Mouse (Mus musculus) natural killer cell, adult 2 months (primary cell): ENCODE measurements around the gene 1700017B05Rik.
"Not testable (repeated sequence)": the region's sequence is repeated elsewhere in the genome, so short reads cannot be mapped to it uniquely, and the experiment has no call there.

ENCODE experiments used
- DNase-seq, 2 experiments: peaks; one replicate each; pipeline ENCODE4 v3.0.0; 2022; ENCODE audit warnings: low spot score in 2 of 2

The 1700017B05Rik gene

GRCm38 (mm10) chr9:57248030-57248942 lies 14.1 kb downstream of the 1700017B05Rik start:
- DNase-seq, result no peak

DNA sequence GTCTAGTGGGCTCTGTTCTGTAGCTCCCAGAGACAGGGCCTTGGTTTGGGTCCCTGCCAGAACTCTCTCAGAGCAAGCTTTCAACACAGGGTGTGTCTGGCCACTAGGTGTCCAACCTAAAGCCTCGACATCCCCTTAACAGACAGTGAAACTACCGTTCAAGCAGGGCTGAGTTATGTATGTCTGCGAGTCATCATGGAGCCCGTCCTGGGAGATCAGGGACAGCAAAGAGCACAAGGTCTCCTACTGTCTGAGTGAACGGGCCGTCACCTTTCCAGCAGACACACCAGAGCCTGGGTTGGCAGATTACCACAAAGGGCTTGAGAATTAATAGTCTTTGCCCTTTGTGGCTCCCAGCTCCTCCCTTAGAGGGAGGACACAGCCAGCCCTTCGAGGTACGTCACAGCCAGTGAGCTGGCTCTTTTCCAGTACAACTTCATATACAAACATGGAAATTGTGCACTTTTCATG lies 15.2 kb downstream of the 1700017B05Rik start:
- DNase-seq, result no peak

DNA sequence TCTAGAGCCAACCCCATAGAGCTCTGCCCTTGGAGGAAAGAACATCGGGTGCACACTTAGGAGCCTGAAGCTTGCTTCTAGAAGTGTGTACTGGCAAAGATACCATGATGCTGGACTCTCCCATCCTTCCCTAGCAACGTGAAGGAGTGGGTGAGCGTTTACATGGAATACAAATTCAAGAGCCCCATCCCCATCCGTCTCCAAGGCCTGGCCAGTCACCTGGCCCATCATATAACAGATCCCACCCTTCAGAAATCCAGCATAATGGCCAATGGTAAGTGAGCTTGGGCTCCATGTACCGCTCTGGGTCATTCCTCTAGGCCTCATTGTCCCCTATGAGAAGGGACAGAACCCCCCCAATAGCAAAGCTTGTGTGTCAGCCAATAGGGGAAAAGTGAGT lies 15.9 kb downstream of the 1700017B05Rik start:
- DNase-seq, result no peak

GRCm38 (mm10) chr9:57244106-57244685 lies 18.2 kb downstream of the 1700017B05Rik start:
- DNase-seq, result no peak

DNA sequence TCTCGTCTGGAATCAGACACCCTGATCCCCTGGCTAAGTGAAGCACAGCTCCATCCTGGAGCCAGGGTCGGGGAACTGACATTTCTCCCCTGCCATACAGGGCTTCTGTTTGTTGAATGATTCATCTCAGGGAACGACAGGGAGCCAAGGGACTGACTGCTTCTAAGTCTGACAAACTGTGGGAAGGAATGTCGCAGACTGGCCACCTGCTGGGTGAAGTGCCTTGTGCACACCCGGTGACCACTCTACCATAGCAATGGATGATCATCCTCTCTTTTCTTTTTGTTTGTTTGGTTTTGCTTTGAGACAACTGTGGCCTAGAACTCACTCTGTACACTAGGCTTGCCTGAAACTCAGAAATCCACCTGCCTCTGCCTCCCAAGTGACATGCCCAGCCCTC lies 19.5 kb downstream of the 1700017B05Rik start:
- no peak for DNase-seq

DNA sequence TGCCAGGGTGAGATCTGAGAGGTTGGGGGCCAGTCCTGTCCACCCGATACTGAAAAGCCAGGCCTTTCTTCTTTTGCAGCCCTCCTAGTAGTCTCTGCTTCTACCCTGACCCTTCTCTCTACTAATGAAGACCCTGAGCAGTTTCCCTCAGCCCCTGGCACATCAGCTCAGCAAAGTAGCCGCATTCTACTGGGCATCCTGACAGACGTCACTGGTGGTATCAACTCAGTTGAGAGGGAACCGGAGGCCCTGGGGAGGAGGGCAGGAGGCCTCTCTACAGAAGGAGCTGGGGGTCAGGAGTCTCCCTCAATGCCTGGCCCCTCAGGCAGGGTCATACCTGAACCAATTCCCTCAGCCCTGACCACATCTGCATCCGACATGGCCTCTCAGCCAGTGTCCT lies 21.3 kb downstream of the 1700017B05Rik start:
- DNase-seq, result no peak

DNA sequence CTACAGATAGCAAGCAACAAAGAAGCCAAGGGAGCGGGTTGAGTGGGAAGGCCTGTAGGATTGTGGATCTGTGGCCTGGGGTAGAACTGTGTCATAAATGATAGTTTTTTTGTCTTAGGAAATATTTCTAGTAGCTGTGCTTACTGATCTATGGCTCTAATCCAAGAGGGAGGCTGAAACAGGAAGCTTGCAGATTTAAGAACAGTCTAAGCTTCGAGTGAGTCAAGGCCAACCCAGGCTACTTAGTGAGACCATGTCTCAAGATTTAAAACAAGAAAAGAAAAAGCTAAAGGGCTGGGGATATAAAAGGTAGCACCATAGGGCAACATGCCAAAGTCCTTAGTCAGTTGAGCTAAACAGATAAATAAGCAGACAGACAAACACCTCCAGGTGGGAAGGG lies 24.2 kb downstream of the 1700017B05Rik start:
- DNase-seq, result no peak

- no peak for DNase-seq
Measured at GRCm38 (mm10) chr9:57237705-57238104, 24.7 kb downstream of the 1700017B05Rik start.

- DNase-seq, result no peak
Measured at GRCm38 (mm10) chr9:57236256-57236655, 26.2 kb downstream of the 1700017B05Rik start, which contains the start of gene Trcg1. Gene Trcg1 (plus strand): TSS chr9:57236556.

- no peak for DNase-seq
Measured at GRCm38 (mm10) chr9:57233767-57234166, 28.6 kb downstream of the 1700017B05Rik start.

DNA sequence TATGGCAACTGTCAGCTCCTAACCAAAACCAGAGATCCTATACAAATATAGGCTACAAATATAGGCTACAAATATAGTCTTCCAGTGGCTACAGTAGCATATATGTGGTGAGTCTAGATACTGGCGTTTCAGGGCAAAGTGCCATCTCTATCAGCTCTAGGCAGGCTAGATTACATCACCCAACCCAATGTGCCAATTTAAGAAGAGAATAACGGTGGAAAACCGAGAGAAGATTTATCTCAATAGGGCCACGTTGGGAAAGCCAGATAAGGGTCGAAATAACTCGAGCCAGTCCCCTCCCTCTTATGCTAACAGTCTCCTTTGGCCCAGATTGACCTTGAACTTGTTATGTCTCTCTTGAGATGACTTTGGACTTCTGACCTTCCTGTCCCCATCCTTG lies 29.3 kb downstream of the 1700017B05Rik start:
- no peak for DNase-seq

DNA sequence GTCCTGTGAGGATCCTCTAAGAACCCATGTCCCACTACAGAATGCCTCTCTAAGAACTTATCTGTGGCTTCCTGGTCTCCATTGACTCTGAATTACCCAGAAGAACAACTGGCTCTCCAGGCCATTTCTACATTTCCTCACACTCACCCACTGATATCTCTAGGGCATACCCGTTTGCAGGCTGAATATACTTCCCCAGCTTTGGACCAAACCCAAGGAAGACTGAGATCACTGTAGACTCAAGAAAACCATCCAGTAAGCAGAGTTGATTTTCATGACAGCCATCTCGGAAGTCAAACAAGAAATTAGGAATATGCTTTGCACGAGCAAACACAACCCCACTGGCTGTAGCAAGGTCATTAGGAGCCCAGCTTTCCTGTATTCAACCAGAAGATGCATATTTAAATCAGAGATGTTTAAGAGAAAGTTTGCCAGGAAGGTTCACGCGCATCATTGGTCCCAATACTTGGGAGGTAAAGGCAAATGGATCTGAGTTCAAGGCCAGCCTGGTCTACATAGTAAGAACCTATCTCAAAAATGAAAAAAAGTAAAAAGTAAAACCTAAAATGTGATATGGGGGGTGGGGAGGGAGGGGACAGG lies 30.0 kb downstream of the 1700017B05Rik start:
- no peak for DNase-seq

DNA sequence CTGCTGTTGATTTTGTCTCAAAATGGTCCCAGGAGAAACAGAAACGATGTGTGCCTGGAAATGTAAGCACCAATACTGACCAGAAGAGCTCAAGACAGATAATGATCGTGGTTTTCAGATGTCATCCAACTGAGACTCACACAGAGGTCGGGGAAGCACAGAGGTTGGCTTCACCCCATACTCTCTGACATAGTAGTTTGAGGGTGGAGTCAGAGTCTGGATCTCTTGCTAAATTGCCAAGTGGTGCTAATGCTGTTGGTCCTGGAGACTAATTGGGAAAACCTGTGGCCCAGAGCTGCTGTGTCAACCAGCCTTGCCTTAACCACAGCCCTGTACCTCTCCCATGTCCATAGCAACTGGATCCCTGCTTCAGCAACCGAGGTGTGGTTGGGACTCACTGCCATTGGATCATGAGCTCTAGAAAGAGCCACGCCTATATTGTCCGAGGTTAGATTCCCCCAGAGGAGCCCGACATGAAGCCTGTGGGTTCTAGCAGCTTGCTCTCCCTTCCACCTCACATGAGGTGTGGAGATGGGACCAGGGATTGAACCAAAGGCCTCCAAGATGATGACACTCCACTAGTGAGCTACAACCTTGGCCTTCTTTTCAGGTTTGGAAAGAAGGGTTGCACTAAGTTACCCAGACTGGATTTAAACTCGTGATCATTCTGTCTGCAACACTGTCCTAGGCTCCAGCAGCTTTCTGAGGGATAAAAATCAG lies 30.7 kb downstream of the 1700017B05Rik start:
- DNase-seq, result no peak

DNA sequence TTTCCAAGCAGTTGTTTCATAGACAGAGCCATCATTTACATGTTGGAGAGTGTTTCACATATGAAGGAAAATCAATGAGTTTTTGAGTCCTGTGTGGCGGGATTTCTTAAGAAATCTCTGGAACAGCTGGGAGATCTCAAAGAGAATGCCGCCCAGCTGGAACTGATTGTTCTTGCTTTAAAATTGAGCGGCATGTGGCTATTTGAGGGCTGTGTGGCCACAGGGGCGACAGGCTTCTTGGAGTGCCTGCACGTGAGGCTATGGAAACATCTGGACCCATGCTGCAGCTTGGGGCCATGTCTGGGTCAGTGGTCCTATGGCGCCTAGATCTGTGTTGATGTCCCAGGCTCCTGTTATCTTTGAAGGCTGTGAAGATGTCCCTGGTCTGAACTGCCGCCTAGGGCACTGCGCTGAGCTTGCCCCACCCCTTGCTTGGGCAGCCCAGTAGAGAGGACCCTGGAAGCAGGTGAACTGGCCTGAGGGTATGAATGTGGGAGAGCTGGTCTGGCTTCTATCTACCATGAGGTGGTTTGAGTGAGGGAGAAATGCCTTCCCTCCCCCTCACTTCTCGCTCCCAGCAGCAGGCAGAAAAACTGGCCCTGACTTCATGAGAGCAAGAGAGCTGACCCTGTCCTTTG lies 32.1 kb downstream of the 1700017B05Rik start:
- DNase-seq, result no peak

GRCm38 (mm10) chr9:57229726-57230125 lies 32.7 kb downstream of the 1700017B05Rik start:
- no peak for DNase-seq

- no peak for DNase-seq
Measured at GRCm38 (mm10) chr9:57228186-57228585, 34.2 kb downstream of the 1700017B05Rik start.

- no peak for DNase-seq
Measured at GRCm38 (mm10) chr9:57227203-57227602, 35.2 kb downstream of the 1700017B05Rik start.

DNA sequence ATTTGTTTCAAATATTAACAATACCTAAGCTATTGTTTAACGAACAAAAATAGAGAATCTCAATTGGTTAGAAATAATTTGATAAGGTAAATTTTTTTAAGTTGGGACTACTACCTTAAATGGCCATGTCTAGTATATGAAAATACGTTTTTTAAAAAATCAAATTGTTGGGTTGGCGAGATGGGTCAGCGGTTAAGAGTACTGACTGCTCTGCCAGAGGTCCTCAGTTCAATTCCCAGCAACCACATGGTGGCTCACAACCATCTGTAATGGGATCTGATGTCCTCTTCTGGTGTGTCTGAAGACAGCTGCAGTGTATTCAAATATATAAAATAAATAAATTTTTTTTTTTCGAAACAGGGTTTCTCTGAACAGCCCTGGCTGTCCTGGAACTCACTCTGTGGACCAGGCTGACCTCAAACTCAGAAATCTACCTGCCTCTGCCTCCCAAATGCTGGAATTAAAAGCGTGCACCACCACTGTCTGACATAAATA lies 35.7 kb downstream of the 1700017B05Rik start:
- not testable (repeated sequence) for DNase-seq

- no peak for DNase-seq
Measured at GRCm38 (mm10) chr9:57225780-57226627, 36.4 kb downstream of the 1700017B05Rik start.

DNA sequence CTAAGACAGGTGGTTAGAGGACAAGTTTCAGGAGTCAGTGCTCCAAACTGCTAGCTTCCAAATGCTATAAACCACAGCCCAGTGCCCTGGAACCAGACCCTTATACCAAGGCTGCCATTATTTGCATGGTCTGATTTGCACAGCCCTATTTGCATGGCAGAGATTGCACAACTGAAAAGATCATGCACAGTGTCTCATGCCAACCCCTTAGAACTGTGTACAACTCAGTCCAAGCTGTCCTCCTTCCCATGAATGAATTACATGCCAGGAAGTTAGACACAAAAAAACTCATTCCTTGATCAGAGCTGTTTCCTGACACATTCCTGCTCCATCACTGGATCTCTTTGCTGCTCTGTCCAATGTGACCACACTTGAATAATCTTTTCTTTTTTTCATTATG lies 39.1 kb downstream of the 1700017B05Rik start:
- DNase-seq, result no peak
